Mouse (Mus musculus) neural tube, embryonic 12.5 days (tissue): ENCODE data around the gene Elovl3. TPM values are rescaled to one million over a fixed set of nuclear protein-coding genes. Genes with fewer than 3 reads are reported as not detected.
A peak's percentile ranks its signal among the peaks of the same experiment; 100 is the strongest.
"Not testable (repeated sequence)": the region's sequence is repeated elsewhere in the genome, so short reads cannot be mapped to it uniquely, and the experiment has no call there.

ENCODE experiments used
- ATAC-seq: fragments of 200-750 bp; cut with Nextera tagmentation; 2 replicates; pipeline ENCODE4 v1.8.0; 2017; ENCODE audit warnings: low read depth, mild to moderate bottlenecking, moderate TSS enrichment, moderate library complexity; ENCODE audit not compliant: low FRiP score
- H3K27ac ChIP-seq: fragments of 300-500 bp; sonication (generic); 2 replicates; pipeline ENCODE4 v1.5.1; 2016
- H3K27me3 ChIP-seq: fragments of 300-500 bp; sonication (generic); replicated peaks from 2 replicates; pipeline ENCODE4 v1.6.1; 2016; ENCODE audit warnings: mild to moderate bottlenecking
- H3K36me3 ChIP-seq: fragments of 300-500 bp; sonication (generic); 2 replicates; pipeline ENCODE4 v1.6.1; 2016; ENCODE audit warnings: mild to moderate bottlenecking
- H3K4me1 ChIP-seq: fragments of 300-500 bp; sonication (generic); 2 replicates; pipeline ENCODE4 v1.6.1; 2016
- H3K4me2 ChIP-seq: fragments of 300-500 bp; sonication (generic); replicated peaks from 2 replicates; pipeline ENCODE4 v1.6.1; 2016; ENCODE audit warnings: mild to moderate bottlenecking
- H3K4me3 ChIP-seq: fragments of 300-500 bp; sonication (generic); 2 replicates; pipeline ENCODE4 v1.5.1; 2016
- H3K9ac ChIP-seq: fragments of 300-500 bp; sonication (generic); 2 replicates; pipeline ENCODE4 v1.6.1; 2016; ENCODE audit warnings: mild to moderate bottlenecking
- H3K9me3 ChIP-seq: fragments of 300-500 bp; sonication (generic); 2 replicates; pipeline ENCODE4 v1.6.1; 2016; ENCODE audit warnings: mild to moderate bottlenecking
- WGBS: fragments of 180-500 bp; shearing (Covaris S2); methylation state at CpG from one replicate; pipeline ENCODE4 v1.1.7; 2016; 5-methylcytosine and 5-hydroxymethylcytosine counted together
- polyA plus RNA-seq: library from polyadenylated mRNA; unstranded; fragments of >200 nt; fragmentation: Nextera tagmentation; extraction: Ambion mirVana; gene quantifications from 2 replicates; pipeline ENCODE4 v1.2.1, GENCODE M21; 2016

Elovl3 gene
- polyA plus RNA-seq, 1 experiment from 2014 or later: not detected

GRCm38 (mm10) chr19:46110781-46111180 lies 20.9 kb upstream of the Elovl3 start:
- ATAC-seq: no peak
- WGBS: 88% methylated on average over 5 of the region's 5 CpGs
- H3K9me3 ChIP-seq: no peaks in the 10 kb centered on the region
- H3K9ac ChIP-seq: no peak overlapping the region
- no peak overlapping the region for H3K4me3 ChIP-seq
- no peaks in the 10 kb centered on the region for H3K27me3 ChIP-seq
- no peak overlapping the region for H3K27ac ChIP-seq
- no peaks in the 10 kb centered on the region for H3K36me3 ChIP-seq
- H3K4me2 ChIP-seq: no peak overlapping the region
- H3K4me1 ChIP-seq: no peaks in the 10 kb centered on the region

DNA sequence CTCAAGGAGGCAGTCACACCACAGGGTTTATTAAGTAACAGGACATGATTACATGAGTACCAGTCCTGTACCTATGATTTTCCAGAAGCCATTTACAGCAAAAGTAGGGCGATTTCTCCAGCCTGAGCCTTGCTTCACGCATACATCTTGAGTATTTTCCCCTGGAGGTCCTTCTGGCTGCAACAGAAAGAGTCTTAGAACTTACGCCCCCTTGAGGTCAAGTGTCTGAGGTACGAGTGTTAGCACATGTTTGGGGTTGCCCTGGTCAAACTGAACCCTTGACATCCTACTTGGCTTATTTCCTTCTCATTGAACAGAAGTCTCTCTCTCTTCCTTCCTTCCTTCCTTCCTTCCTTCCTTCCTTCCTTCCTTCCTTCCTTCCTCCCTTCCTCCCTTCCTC lies 17.1 kb upstream of the Elovl3 start:
- no peaks in the 10 kb centered on the region for H3K27me3 ChIP-seq
- H3K9me3 ChIP-seq: no peaks in the 10 kb centered on the region
- no peaks in the 10 kb centered on the region for H3K4me1 ChIP-seq
- H3K9ac ChIP-seq: no peak overlapping the region
- no peak overlapping the region for H3K4me3 ChIP-seq
- H3K36me3 ChIP-seq: no peaks in the 10 kb centered on the region
- ATAC-seq: no peak
- no peak overlapping the region for H3K27ac ChIP-seq
- H3K4me2 ChIP-seq: no peak overlapping the region
- 59% methylated on average over 4 of the region's 4 CpGs for WGBS

- Histone ChIP-seq H3K4me3 (no peak overlapping the region), H3K9ac (no peak overlapping the region), H3K36me3 (no peaks in the 10 kb centered on the region), H3K27ac (no peak overlapping the region), H3K4me2 (no peak overlapping the region), H3K27me3 (no peaks in the 10 kb centered on the region), H3K4me1 (no peaks in the 10 kb centered on the region), H3K9me3 (no peaks in the 10 kb centered on the region)
- WGBS: 92% methylated on average over 3 of the region's 3 CpGs
- no peak for ATAC-seq
Observed at GRCm38 (mm10) chr19:46119458-46119857, 12.2 kb upstream of the Elovl3 start.

DNA sequence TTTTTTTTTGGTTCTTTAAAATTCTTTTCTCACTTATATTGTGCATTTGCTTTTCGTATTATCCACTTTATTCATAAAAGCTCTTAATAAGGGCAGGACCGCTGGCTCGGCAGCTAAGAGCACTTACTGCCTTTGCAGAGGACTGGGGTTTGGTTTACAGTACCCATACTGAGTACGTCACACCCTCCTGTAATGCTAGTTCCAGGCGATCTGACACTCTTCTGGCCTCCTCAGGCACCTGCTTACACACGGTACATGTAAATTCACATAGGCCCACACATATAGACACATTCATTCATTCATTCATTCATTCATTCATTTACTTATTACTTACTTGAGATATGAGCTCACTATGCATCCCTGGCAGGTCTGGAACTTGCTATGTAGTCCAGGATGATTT lies 10.8 kb upstream of the Elovl3 start:
- Histone ChIP-seq H3K36me3 (no peaks in the 10 kb centered on the region), H3K4me3 (no peak overlapping the region), H3K4me2 (no peak overlapping the region), H3K4me1 (no peaks in the 10 kb centered on the region), H3K27ac (no peak overlapping the region), H3K27me3 (no peaks in the 10 kb centered on the region), H3K9me3 (no peaks in the 10 kb centered on the region), H3K9ac (no peak overlapping the region)
- 76% methylated on average over 6 of the region's 6 CpGs for WGBS
- no peak for ATAC-seq

- Histone ChIP-seq H3K4me1 (no peaks in the 10 kb centered on the region), H3K27ac (no peak overlapping the region), H3K9ac (no peak overlapping the region), H3K4me3 (no peak overlapping the region), H3K4me2 (no peak overlapping the region), H3K9me3 (no peaks in the 10 kb centered on the region), H3K27me3 (peaks cover 4% of the 10 kb centered on the region; the same call in 1 of the 2 replicates), H3K36me3 (no peaks in the 10 kb centered on the region)
- WGBS: 87% methylated on average over 3 of the region's 3 CpGs
- no peak for ATAC-seq
Observed at GRCm38 (mm10) chr19:46123876-46124275, 7.8 kb upstream of the Elovl3 start.

DNA sequence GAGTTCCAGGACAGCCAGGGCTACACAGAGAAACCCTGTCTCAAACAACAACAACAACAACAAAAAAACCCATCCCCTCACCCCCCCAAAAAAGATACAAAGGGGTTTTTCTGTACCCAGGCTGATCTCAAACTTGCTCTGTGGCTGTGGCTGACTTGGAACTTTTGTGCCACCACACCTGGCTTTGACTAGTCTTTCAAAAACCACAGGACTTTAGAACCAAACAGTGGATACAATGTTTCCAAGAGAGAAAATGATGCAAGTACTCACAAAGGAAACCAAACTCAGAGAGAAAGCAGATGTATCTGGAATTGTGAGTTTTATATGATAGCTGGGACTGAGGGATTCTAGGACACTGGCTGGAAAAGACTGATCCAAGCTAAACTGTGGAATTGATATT lies 7.0 kb upstream of the Elovl3 start:
- Histone ChIP-seq H3K9me3 (no peaks in the 10 kb centered on the region), H3K4me2 (no peak overlapping the region), H3K9ac (no peak overlapping the region), H3K4me1 (no peaks in the 10 kb centered on the region), H3K4me3 (no peak overlapping the region), H3K36me3 (no peaks in the 10 kb centered on the region), H3K27me3 (peaks cover 4% of the 10 kb centered on the region; the same call in 1 of the 2 replicates), H3K27ac (no peak overlapping the region)
- no peak for ATAC-seq

DNA sequence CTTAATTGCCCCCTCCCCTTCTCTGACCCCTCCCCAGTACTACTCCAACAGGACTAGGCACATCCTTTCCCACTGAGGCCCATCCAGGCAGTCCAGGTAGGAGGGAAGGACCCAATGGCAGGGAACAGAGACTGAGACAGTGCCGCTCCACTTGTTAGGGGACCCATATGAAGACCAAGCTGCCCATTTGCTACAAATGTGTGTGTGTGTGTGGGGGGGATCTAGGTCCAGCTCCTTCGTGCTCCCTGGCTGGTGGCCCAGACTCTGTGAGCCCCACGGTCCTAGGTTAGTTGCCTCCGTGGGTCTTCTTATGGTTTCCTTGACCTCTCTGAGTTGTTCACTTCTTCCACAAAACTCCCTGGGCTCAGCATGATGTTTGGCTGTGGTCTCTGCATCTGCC lies 5.4 kb upstream of the Elovl3 start:
- H3K9me3 ChIP-seq: no peaks in the 10 kb centered on the region
- H3K9ac ChIP-seq: no peak overlapping the region
- 89% methylated on average over 4 of the region's 4 CpGs for WGBS
- peaks cover 17% of the 10 kb centered on the region for H3K27me3 ChIP-seq
- no peak overlapping the region for H3K27ac ChIP-seq
- H3K4me2 ChIP-seq: no peak overlapping the region
- no peaks in the 10 kb centered on the region for H3K36me3 ChIP-seq
- no peak for ATAC-seq
- no peak overlapping the region for H3K4me3 ChIP-seq
- H3K4me1 ChIP-seq: no peaks in the 10 kb centered on the region

GRCm38 (mm10) chr19:46129737-46130136 lies 2.0 kb upstream of the Elovl3 start:
- not testable (repeated sequence) for H3K9me3 ChIP-seq, H3K27ac ChIP-seq, H3K4me3 ChIP-seq, H3K4me2 ChIP-seq, H3K36me3 ChIP-seq, H3K9ac ChIP-seq, ATAC-seq, H3K4me1 ChIP-seq
- peaks cover 52% of the 10 kb centered on the region for H3K27me3 ChIP-seq
- WGBS: 72% methylated on average over 6 of the region's 6 CpGs

DNA sequence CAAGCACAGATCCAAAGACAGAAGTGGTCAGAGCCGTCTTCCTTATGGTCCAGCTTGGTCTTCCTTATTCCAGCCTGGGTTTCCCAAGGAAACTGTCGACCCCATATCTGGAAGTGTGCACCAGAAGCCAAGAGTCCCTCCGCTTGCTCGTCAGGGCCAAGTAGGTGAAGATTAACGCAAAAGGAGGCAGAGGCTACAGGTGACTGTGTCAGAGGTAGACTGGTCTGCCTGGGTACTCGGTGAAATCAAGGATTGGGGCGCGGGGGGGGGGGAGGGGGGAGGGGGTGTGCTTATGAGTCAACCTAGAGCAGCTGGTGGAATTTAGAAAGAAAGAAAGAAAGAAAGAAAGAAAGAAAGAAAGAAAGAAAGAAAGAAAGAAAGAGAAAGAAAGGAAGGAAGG lies 414 bp upstream of the Elovl3 start:
- no peak overlapping the region for H3K4me3 ChIP-seq
- H3K27ac ChIP-seq: no peak overlapping the region
- WGBS: 7% methylated on average over 7 of the region's 8 CpGs
- H3K4me2 ChIP-seq: peak overlapping the region; percentile 41; the same call in 1 of the 2 replicates
- ATAC-seq: no peak
- no peaks in the 10 kb centered on the region for H3K9me3 ChIP-seq
- no peaks in the 10 kb centered on the region for H3K36me3 ChIP-seq
- H3K27me3 ChIP-seq: peaks cover 64% of the 10 kb centered on the region
- no peak overlapping the region for H3K9ac ChIP-seq
- peaks cover 10% of the 10 kb centered on the region for H3K4me1 ChIP-seq

- H3K9ac ChIP-seq: no peak overlapping the region
- 57% methylated on average over 6 of the region's 6 CpGs for WGBS
- no peak for ATAC-seq
- H3K9me3 ChIP-seq: no peaks in the 10 kb centered on the region
- H3K36me3 ChIP-seq: no peaks in the 10 kb centered on the region
- peaks cover 77% of the 10 kb centered on the region for H3K27me3 ChIP-seq
- H3K4me1 ChIP-seq: peaks cover 19% of the 10 kb centered on the region
- no peak overlapping the region for H3K4me2 ChIP-seq
- H3K27ac ChIP-seq: no peak overlapping the region
- H3K4me3 ChIP-seq: no peak overlapping the region
Observed at GRCm38 (mm10) chr19:46132577-46132976, 880 bp downstream of the Elovl3 start.

DNA sequence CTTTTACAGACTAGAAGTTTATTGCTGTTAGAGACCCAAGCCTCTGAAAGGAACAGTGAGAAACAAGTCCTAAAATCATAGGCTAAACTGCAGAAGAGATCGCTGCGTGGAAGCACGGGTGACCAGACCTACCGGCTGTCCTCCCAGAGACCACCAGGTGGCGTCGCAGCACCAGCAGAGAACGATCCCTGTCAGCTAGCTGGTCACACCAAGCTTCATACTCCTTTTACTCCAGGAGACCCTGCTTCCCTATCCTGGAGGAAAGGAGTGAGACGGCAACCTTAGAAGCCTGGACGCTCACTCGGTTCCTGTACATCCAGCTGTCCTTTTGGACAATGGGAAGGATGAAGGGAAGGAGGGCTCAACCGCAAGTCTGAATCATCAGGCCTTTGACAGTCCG lies 3.6 kb downstream of the Elovl3 start:
- Histone ChIP-seq H3K27ac (no peak overlapping the region), H3K4me2 (peak overlapping the region; percentile 94), H3K4me1 (peaks cover 19% of the 10 kb centered on the region), H3K9me3 (no peaks in the 10 kb centered on the region), H3K27me3 (peaks cover 89% of the 10 kb centered on the region), H3K36me3 (no peaks in the 10 kb centered on the region), H3K9ac (peak overlapping the region; percentile 45), H3K4me3 (peak overlapping the region; percentile 47)
- under 1% methylated on average over 12 of the region's 12 CpGs for WGBS
- ATAC-seq: peak; percentile 48; the same call in 1 of the 2 replicates

DNA sequence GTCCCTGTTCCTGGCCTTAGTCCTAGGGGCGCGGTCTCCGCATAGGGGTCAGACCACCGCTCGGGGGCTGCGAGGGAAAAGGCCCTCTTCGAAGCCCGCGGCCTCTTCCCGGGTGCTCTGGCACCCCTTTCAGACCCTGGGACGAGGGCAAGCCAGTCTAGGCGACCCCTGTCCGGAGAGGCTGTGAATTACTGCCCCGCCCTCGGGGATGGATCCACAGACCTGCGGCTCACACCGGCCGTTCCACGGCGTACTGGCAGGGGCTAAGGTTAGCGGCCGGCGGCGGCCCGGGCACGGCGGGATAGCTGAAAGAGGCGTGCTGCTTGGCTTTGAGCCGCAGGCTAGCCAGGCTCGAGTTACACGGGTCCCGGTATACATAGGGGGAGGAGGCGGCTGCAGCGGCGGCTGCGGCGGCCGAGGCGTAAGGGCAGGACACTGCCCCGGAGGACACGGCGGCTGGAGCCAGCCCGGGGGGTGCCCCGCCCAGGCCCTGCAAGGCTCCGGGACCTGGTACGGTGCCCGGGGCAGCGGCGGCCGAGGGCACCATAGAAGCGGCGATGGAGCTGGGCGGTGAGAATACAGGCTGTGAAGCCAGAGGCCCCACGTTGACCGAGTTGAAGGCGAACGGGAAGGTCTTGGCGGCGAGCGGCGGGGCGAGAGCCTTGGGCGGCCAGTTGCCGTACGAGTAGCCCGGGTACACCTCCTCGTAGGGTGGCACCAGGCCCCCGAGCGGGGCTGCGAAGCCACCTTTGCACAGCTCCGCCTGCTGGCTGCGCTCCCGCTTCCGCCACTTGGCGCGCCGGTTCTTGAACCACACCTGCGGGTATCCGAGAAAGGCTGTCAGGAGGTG lies 4.3 kb downstream of the Elovl3 start:
- H3K4me1 ChIP-seq: peaks cover 25% of the 10 kb centered on the region
- peak overlapping the region; percentile 47 for H3K4me3 ChIP-seq
- H3K36me3 ChIP-seq: no peaks in the 10 kb centered on the region
- H3K9me3 ChIP-seq: no peaks in the 10 kb centered on the region
- peak overlapping the region; percentile 94 for H3K4me2 ChIP-seq
- peaks cover 83% of the 10 kb centered on the region for H3K27me3 ChIP-seq
- peak; percentile 65 for ATAC-seq
- no peak overlapping the region for H3K27ac ChIP-seq
- H3K9ac ChIP-seq: peak overlapping the region; percentile 45
- under 1% methylated on average over 79 of the region's 79 CpGs for WGBS
